Mouse (Mus musculus): Measurements from ENCODE around the gene Fgf10.

The Fgf10 gene

GRCm38 (mm10) chr13:118716265-118716664 is 46.7 kb downstream of the Fgf10 start:
- in situ Hi-C loops (cut with MboI; ENCODE audit: unreplicated experiment in 2 of 2), result no loop called here

- in situ Hi-C loops (cut with MboI; ENCODE audit: unreplicated experiment in 2 of 2), result no loop called here
These were observed 47.1 kb downstream of the Fgf10 start for GRCm38 (mm10) chr13:118716726-118717125.

GRCm38 (mm10) chr13:118718396-118718795 is 48.8 kb downstream of the Fgf10 start:
- in situ Hi-C loops (cut with MboI; ENCODE audit: unreplicated experiment in 2 of 2), result no loop called here

GRCm38 (mm10) chr13:118721668-118722067 is 52.1 kb downstream of the Fgf10 start:
- in situ Hi-C loops (cut with MboI; ENCODE audit: unreplicated experiment in 2 of 2), result no loop called here

- in situ Hi-C loops (cut with MboI; ENCODE audit: unreplicated experiment in 2 of 2), result no loop called here
These were observed 62.4 kb downstream of the Fgf10 start for GRCm38 (mm10) chr13:118731850-118732552.

- in situ Hi-C loops (cut with MboI; ENCODE audit: unreplicated experiment in 2 of 2), result no loop called here
These were observed 70.3 kb downstream of the Fgf10 start for GRCm38 (mm10) chr13:118739854-118740411.

GRCm38 (mm10) chr13:118742788-118743187 is 73.2 kb downstream of the Fgf10 start:
- in situ Hi-C loops (cut with MboI; ENCODE audit: unreplicated experiment in 2 of 2), result no loop called here

GRCm38 (mm10) chr13:118744806-118745205 is 75.2 kb downstream of the Fgf10 start:
- in situ Hi-C loops (cut with MboI; ENCODE audit: unreplicated experiment in 2 of 2), result no loop called here

GRCm38 (mm10) chr13:118746427-118746826 is 76.8 kb downstream of the Fgf10 start:
- in situ Hi-C loops (cut with MboI; ENCODE audit: unreplicated experiment in 2 of 2), result no loop called here

- in situ Hi-C loops (cut with MboI; ENCODE audit: unreplicated experiment in 2 of 2), result no loop called here
These were observed 84.4 kb downstream of the Fgf10 start for GRCm38 (mm10) chr13:118754024-118754423.

GRCm38 (mm10) chr13:118759021-118759420 is 89.4 kb downstream of the Fgf10 start:
- in situ Hi-C loops (cut with MboI; ENCODE audit: unreplicated experiment in 2 of 2), result no loop called here

GRCm38 (mm10) chr13:118762982-118763381 is 93.4 kb downstream of the Fgf10 start:
- in situ Hi-C loops (cut with MboI; ENCODE audit: unreplicated experiment in 2 of 2), result no loop called here

- in situ Hi-C loops (cut with MboI; ENCODE audit: unreplicated experiment in 2 of 2), result no loop called here
These were observed 102.6 kb downstream of the Fgf10 start for GRCm38 (mm10) chr13:118772188-118772587.

- in situ Hi-C loops (cut with MboI; ENCODE audit: unreplicated experiment in 2 of 2), result no loop called here
These were observed 105.6 kb downstream of the Fgf10 start for GRCm38 (mm10) chr13:118775148-118775547.

- in situ Hi-C loops (cut with MboI; ENCODE audit: unreplicated experiment in 2 of 2), result no loop called here
These were observed 109.6 kb downstream of the Fgf10 start for GRCm38 (mm10) chr13:118779161-118779560.

GRCm38 (mm10) chr13:118791753-118792152 is 122.2 kb downstream of the Fgf10 start:
- in situ Hi-C loops (cut with MboI; ENCODE audit: unreplicated experiment in 2 of 2), result no loop called here

- in situ Hi-C loops (cut with MboI; ENCODE audit: unreplicated experiment in 2 of 2), result no loop called here
These were observed 122.6 kb downstream of the Fgf10 start for GRCm38 (mm10) chr13:118792198-118792597.

GRCm38 (mm10) chr13:118800176-118800575 is 130.6 kb downstream of the Fgf10 start:
- in situ Hi-C loops (cut with MboI; ENCODE audit: unreplicated experiment in 2 of 2), result no loop called here

- in situ Hi-C loops (cut with MboI; ENCODE audit: unreplicated experiment in 2 of 2), result no loop called here
These were observed 137.1 kb downstream of the Fgf10 start for GRCm38 (mm10) chr13:118806662-118807061.

- in situ Hi-C loops (cut with MboI; ENCODE audit: unreplicated experiment in 2 of 2), result no loop called here
These were observed 150.2 kb downstream of the Fgf10 start for GRCm38 (mm10) chr13:118819785-118820184.

- in situ Hi-C loops (cut with MboI; ENCODE audit: unreplicated experiment in 2 of 2), result no loop called here
These were observed 153.5 kb downstream of the Fgf10 start for GRCm38 (mm10) chr13:118823113-118823512.

- in situ Hi-C loops (cut with MboI; ENCODE audit: unreplicated experiment in 2 of 2), result no loop called here
These were observed 155.5 kb downstream of the Fgf10 start for GRCm38 (mm10) chr13:118825102-118825501.
